Mouse (Mus musculus): ENCODE results near the gene Fnip1.
A peak's percentile ranks its signal among the peaks of the same experiment; 100 is the strongest.

Gene Fnip1

DNA sequence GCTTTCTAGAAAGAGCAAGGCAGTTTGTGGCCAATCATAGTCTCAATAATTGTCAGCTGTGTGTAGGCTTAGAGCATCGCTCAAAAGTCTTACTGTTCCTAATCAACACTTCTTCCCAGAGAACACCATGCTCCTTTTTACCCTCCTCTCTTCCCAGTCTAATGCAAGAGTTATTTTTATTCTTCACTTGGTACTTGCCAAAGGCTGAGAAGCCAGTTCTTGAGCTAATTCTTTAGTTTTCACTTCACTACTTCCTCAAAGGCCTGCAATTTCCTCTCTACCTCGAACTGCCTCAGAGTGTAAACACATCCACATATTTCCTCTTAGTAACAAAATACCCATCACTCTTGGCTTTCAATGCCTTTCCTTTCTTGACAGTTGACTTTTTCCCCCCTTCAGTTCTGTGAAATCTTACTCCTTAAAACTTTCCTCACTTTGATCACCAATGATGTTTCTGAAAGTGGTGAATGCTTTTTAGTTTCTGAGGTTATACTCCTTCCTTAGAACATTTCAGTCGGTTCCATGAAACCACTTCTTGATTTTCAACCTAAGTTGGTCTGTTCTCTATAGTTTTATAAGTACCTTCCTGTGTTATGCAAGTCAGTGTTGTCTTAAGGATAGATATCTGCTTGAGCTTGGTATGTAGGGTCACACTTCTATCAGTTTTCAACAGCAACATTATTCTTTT, 26.7 kb downstream of the Fnip1 start:
- DNase-seq: no peak

- no peak for DNase-seq
Measured at GRCm38 (mm10) chr11:54472231-54472630, 34.2 kb downstream of the Fnip1 start.

DNA sequence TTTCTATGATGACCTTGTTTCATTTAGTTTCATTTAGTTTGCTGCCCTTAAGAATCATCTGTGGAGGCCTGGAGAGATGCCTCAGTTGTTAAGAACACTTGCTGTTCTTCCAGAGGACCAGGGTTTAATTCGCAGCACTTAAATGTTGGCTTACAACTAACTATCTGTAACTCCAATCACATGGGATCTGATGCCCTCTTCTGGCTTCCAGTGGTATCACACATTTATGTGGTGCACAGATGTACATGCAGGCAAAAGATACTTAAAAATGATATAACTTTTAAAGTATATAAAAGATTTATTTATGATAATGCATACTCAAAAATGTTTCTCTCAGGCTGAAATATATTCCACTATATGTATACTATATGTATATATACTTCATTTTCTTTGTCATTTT, 40.4 kb downstream of the Fnip1 start:
- peak in 1 of 2 experiments; percentile 13 for DNase-seq

GRCm38 (mm10) chr11:54486041-54486440, 48.0 kb downstream of the Fnip1 start:
- no peak for DNase-seq

- DNase-seq: no peak
Measured at GRCm38 (mm10) chr11:54491946-54492558, 54.1 kb downstream of the Fnip1 start.

GRCm38 (mm10) chr11:54492559-54492958, 54.6 kb downstream of the Fnip1 start:
- DNase-seq: no peak

DNA sequence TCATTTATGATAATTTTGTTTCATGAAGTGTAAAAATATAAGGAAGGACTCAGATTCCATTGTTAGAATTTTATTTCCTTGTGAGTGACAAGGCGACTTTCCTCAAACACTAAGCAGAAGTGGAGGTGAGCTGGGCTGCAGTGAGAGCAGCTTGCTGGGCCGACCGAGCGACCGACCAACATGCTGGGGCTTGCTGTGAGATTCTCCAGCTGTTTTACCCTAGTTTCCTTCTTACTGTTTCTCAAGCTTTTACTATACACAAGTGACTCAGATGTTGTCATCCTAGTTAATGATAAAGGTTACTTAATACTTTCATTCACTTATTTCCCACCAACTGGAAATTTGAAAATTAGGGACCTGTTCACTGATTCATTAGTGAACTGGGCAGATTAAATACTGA, 61.8 kb downstream of the Fnip1 start:
- no peak for DNase-seq

DNA sequence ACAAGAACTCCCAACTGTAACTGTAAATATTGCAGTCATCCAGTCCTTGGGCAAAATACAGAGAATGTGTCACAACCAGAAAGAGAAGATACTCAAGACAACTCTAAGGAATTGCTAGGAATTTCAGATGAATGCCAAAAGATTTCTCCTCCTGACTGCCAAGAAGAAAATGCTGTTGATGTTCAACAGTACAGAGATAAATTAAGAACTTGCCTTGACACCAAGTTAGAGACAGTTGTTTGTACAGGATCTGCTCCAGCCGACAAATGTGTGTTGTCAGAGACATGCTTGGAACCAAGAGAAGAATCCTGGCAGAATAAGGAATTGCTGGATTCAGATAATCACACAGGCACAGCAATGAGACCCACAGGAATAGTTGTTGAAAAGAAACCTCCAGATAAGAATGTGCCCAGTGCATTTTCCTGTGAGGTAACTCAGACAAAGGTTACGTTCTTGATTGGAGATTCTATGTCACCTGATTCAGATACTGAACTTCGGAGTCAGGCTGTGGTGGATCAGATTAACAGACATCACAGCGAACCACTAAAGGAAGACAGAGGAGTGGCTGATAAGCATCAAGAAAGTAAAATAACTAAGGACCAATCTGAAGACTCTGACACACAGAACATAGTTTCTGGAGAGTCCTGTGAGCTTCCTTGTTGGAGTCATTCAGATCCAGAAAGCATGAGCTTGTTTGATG, 64.7 kb downstream of the Fnip1 start:
- no peak for DNase-seq

DNA sequence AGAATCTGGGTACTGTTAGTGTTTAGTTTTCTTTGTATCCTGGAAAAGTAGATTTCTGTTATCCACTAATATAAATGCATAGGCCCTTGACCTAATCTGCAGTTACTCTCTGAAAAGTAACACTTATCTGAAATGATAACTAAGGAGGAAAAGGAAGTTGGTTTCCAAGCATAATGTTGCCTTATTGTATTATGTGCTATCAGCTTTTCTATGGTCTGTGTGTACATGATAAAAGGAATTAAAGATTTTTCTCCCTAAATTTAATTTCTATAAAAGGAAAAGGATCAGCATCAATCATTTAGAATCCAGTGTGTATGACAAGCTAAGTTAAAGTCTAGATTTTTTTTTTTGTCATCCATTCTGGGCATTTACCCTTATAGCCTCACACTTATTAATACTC, 75.6 kb downstream of the Fnip1 start:
- no peak for DNase-seq

DNA sequence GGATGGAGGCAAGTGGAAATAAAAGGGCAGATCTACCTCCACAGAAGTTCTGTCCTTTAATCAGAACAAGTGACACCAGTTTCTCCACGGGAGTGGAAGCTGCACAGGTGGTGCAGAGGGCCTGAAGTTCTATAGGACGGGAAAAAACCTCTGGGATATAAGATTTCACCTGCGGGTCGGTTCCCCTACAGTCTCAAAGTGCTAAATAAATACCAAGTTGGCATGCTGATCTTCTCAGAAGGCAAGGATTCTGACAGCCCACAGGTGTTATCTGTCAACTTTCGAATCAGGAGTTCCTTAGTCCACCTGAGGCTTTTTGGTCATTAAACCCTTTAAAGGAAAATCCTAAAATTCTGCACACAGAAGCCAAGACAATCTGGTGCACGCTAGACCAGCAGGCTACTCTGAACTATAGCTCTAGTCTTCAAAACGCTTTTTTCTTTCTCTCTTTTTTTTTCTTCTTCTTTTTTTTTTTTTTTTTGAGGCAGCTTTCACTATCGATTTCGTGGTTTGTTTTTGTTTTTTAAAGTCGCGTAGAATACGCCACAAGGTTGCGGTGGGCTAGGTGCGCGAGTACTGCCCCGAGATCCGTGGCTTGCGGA, 84.0 kb downstream of the Fnip1 start:
- peak; percentile 9 to 32 for DNase-seq

- peak; percentile 98 to 99 for DNase-seq
Measured at GRCm38 (mm10) chr11:54522529-54523430, 84.8 kb downstream of the Fnip1 start, which contains the start of gene Rapgef6. TSS of gene Rapgef6 (plus strand) at chr11:54522847.

- no peak for DNase-seq
Measured at GRCm38 (mm10) chr11:54523431-54524001, 85.5 kb downstream of the Fnip1 start.

DNA sequence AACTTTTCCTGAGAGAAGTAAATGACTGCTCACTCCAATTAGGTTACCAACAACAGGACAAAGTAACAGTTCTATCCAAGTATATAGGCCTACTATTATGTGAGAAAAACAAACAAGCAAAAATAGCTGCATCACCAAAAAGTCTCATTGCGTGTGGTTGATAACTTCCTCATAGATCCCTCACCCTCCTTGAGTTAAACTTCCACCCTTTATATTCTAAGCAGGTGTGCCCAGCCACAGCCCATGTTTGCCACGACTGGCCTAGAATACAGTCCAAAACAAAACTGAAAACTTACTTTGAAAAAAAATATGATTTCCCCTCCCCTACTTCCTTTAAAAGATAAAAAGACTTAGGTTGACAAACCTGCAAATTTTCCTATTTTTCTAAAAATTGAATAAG, 90.0 kb downstream of the Fnip1 start:
- no peak for DNase-seq

- no peak for DNase-seq
Measured at GRCm38 (mm10) chr11:54530391-54530790, 92.4 kb downstream of the Fnip1 start.

DNA sequence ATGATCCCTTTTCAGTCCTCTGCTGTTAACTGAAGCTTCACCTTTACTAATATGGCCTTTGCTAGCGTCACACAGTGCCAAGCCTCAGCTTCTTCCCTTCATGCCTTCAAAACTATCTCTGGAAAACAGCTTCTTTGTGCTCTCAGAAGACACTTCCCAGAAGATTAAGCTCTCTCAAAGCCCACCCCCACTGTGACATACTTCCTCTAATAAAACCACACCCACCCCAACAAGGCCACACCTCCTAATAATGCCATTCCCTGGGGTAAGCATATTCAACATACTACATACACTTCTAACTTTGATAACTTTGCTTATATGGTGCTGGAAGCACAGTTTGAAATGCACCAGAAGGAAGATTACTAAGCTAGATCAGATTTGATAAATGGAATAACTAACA, 92.9 kb downstream of the Fnip1 start:
- DNase-seq: no peak

GRCm38 (mm10) chr11:54533834-54534233, 95.8 kb downstream of the Fnip1 start:
- DNase-seq: no peak

DNA sequence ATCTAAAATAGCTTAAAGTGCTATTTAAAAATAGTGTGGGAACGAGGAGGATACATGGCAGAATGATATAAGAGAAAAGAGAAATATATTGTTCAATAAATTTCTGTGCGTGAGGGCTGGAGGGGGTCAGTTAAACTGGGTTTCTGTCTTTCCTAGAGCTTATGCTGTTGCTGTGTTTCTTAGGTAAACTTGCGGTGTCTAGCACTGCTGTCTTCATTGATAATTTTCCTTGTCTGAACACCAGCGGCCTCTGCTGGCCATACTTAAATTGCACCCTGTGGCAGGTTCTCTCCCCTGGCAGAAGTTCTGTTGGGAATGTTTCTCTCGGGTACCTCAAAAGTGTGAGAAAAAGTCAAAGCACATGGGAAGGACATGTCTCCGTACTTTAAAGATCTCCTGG, 96.9 kb downstream of the Fnip1 start:
- peak; percentile 70 to 77 for DNase-seq

DNA sequence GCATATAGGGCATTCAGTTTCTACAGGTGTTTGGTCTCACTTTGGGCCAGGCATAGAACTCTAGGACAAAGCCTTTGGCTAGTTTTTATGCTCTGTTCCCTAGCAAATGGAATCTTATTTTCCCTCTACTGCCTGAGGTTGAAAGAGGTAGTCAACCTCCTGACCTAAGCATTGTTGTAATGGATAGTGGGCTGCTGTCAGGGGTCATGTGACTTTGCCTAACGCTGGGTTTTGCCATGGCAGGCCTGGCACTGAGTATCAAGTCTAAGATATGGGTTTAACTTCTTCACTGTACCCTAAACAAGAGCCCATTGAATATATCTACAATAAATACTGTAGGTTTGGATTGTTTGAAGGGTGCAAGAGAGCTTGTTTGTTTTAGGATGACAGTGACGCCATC, 101.0 kb downstream of the Fnip1 start:
- no peak for DNase-seq

GRCm38 (mm10) chr11:54539486-54539885, 101.5 kb downstream of the Fnip1 start:
- no peak for DNase-seq

DNA sequence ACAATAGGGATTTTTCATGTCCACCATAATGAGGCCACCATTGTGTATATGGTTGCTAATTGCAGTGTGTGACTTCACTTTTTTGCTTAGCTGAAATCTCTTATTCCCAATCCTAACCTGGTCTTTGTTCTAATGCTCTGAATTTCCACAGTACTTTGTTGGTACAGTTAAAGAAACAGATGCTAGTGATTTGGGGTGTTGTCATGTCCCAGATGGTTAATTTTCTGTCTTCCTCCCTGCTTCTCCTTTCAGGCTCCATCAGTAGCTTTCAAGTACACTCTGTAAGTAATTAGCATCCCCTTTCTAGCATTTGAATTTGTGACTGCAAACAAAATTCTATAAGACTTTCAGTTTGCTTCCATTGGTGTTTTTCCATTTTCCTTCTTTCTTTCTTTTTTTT, 102.3 kb downstream of the Fnip1 start:
- DNase-seq: no peak

DNA sequence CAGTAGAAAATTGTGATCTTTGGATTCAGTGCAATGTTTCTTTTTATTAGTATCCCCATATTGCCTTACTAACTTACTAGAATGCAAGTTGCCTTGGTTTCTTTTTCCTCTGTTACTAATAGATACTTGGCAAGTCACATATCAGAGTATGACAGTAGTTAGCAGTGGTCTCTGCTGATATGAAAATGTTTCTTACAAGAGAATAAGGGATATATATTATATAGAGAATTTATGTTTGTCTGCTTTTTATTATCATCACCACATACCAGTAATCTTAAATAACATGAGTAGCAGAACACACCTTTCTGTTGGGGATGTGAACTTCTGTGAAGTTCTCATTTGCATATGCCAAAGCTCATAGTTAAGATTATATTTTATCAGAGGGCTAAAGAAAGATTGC, 104.4 kb downstream of the Fnip1 start:
- DNase-seq: no peak

GRCm38 (mm10) chr11:54554970-54555369, 117.0 kb downstream of the Fnip1 start:
- DNase-seq: no peak

All from cerebellum, adult 18-20 months (tissue).